Mouse (Mus musculus) colon, adult 2 months (tissue): ENCODE measurements around the gene Ahsg. TPM values are rescaled to one million over a fixed set of nuclear protein-coding genes. Genes with fewer than 3 reads are reported as not detected.

Experiments
- polyA plus RNA-seq: library from polyadenylated mRNA; depleted of rRNA; stranded (reverse); fragments of >200 nt; gene quantifications from 2 replicates; pipeline ENCODE4 v1.2.3, GENCODE M21; 2012; rRNA removed

The Ahsg gene
- polyA plus RNA-seq, result 0.78 and 0.84 TPM in 2 replicates

GRCm38 (mm10) chr16:22890683-22891510 is at the start of gene Ahsg:
Gene Ahsg, plus strand, starts transcription at chr16:22891277.

GRCm38 (mm10) chr16:22857431-22858113 is 33.5 kb upstream of the Ahsg start, which contains the start of the genes Tbccd1 and Dnajb11:
Gene Tbccd1, minus strand, starts transcription at chr16:22857669.
Gene Dnajb11, plus strand, starts transcription at chr16:22857845.

GRCm38 (mm10) chr16:22918034-22918433 is 27.0 kb downstream of the Ahsg start, which contains the start of gene Fetub:
Gene Fetub, plus strand, starts transcription at chr16:22918334.

Other genes with a start within 250 kb of the Ahsg start
- gene Dgkg, start 234.1 kb upstream of the Ahsg start, polyA plus RNA-seq, result 1.0 and 1.3 TPM in 2 replicates
- not detected in 2 replicates for gene Crygs, start 79.7 kb upstream of the Ahsg start, polyA plus RNA-seq
- gene Tbccd1, start 33.6 kb upstream of the Ahsg start, polyA plus RNA-seq, result 14.4 and 17.1 TPM in 2 replicates
- 32.6 and 42.5 TPM in 2 replicates for gene Dnajb11, start 33.4 kb upstream of the Ahsg start, polyA plus RNA-seq
- 0.12 and 0.27 TPM in 2 replicates for gene Fetub, start 27.1 kb downstream of the Ahsg start, polyA plus RNA-seq
- gene Hrg, start 59.8 kb downstream of the Ahsg start, polyA plus RNA-seq, result 0.58 and 0.90 TPM in 2 replicates
- gene Kng2, start 138.2 kb downstream of the Ahsg start, polyA plus RNA-seq, result not detected in 2 replicates
- not detected in 2 replicates for gene Kng1, start 166.6 kb downstream of the Ahsg start, polyA plus RNA-seq
- 46.9 and 50.8 TPM in 2 replicates for gene Eif4a2, start 216.2 kb downstream of the Ahsg start, polyA plus RNA-seq
- gene Rfc4, start 236.5 kb downstream of the Ahsg start, polyA plus RNA-seq, result 0.29 TPM in 1 of 2 replicates, not detected in the other